Mouse (Mus musculus) intestine, embryonic 15.5 days (tissue): ENCODE results near the gene Polr2c. TPM values are rescaled to one million over a fixed set of nuclear protein-coding genes. Genes with fewer than 3 reads are reported as not detected.
A peak's percentile ranks its signal among the peaks of the same experiment; 100 is the strongest.
"Not testable (repeated sequence)": the region's sequence is repeated elsewhere in the genome, so short reads cannot be mapped to it uniquely, and the experiment has no call there.

Source experiments
- ATAC-seq: fragments of 200-750 bp; cut with Nextera tagmentation; 2 replicates; pipeline ENCODE4 v1.8.0; 2017; ENCODE audit warnings: moderate TSS enrichment, moderate library complexity
- H3K27ac ChIP-seq: fragments of 300-500 bp; sonication (generic); 2 replicates; pipeline ENCODE4 v1.5.1; 2015; ENCODE audit warnings: mild to moderate bottlenecking, inconsistent platforms
- H3K27me3 ChIP-seq: fragments of 300-500 bp; sonication (generic); replicated peaks from 2 replicates; pipeline ENCODE4 v1.6.1; 2015; ENCODE audit warnings: inconsistent platforms
- H3K36me3 ChIP-seq: fragments of 300-500 bp; sonication (generic); 2 replicates; pipeline ENCODE4 v1.6.1; 2015; ENCODE audit warnings: inconsistent platforms
- H3K4me1 ChIP-seq: fragments of 300-500 bp; sonication (generic); replicated peaks from 2 replicates; pipeline ENCODE4 v1.6.1; 2015; ENCODE audit warnings: inconsistent platforms
- H3K4me2 ChIP-seq: fragments of 300-500 bp; sonication (generic); replicated peaks from 2 replicates; pipeline ENCODE4 v1.6.1; 2015; ENCODE audit warnings: mild to moderate bottlenecking, inconsistent platforms
- H3K4me3 ChIP-seq: fragments of 300-500 bp; sonication (generic); replicated peaks from 2 replicates; pipeline ENCODE4 v1.5.1; 2015; ENCODE audit warnings: inconsistent platforms
- H3K9ac ChIP-seq: fragments of 300-500 bp; sonication (generic); 2 replicates; pipeline ENCODE4 v1.6.1; 2015; ENCODE audit warnings: inconsistent platforms
- H3K9me3 ChIP-seq: fragments of 300-500 bp; sonication (generic); 2 replicates; pipeline ENCODE4 v1.6.1; 2016; ENCODE audit warnings: inconsistent platforms
- WGBS: fragments of 180-500 bp; shearing (Covaris S2); methylation state at CpG from one replicate; pipeline ENCODE4 v1.1.7; 2015; 5-methylcytosine and 5-hydroxymethylcytosine counted together
- polyA plus RNA-seq: library from polyadenylated mRNA; unstranded; fragments of >200 nt; fragmentation: Nextera tagmentation; extraction: Ambion mirVana; gene quantifications from 2 replicates; pipeline ENCODE4 v1.2.1, GENCODE M21; 2015

Gene Polr2c
- polyA plus RNA-seq, 1 experiment from 2014 or later, result 126 TPM

DNA sequence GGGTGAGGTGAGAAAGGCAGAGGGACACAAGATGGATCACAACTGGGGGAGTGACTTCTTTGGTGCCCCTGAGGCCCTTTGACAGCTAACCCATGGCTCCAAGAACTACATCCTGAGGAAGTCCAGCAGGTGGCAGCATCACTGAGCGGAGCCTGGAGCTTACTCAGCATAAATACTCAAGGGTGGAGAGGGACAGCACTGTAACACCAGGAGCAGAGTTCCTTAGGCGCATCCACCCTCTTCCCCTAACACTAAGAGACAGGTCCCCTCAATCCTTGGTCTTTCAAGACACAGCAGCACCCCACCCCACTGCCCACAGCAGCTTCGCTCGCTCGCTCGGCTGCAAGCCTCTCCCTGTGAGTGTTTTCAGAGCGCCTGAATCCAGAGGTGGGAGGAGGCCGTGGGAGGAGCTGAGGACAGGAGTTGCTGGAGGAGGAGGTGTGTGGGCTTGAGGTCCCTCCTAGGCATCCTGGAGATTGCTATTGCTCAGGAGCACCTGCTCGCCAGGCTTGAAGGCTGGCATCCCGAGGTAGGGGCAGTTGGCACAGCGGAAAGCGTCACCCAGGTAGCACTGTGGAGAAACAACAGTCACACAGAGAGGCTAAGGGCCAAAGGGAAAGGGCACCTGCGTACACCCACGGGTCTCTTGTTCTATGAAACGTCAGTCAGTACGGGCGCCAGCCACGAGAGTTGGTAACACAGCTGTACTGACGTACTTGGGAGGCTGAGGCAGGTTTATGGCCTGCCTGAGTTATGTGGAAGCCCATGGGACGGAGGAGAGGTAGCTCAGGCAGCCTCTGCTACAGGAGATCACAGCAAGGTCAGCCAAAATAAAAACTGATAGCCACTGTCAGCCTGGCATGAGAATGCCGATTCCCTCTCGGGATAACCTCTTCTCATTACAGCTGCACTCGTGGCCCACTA, 34.4 kb upstream of the Polr2c start:
- Histone ChIP-seq H3K4me2 (no peak overlapping the region), H3K4me1 (no peaks in the 10 kb centered on the region), H3K27me3 (no peaks in the 10 kb centered on the region), H3K9me3 (no peaks in the 10 kb centered on the region), H3K36me3 (peaks cover 16% of the 10 kb centered on the region), H3K27ac (no peak overlapping the region), H3K9ac (no peak overlapping the region), H3K4me3 (no peak overlapping the region)
- 77% methylated on average over 23 of the region's 23 CpGs for WGBS
- ATAC-seq, result peak; percentile 66

DNA sequence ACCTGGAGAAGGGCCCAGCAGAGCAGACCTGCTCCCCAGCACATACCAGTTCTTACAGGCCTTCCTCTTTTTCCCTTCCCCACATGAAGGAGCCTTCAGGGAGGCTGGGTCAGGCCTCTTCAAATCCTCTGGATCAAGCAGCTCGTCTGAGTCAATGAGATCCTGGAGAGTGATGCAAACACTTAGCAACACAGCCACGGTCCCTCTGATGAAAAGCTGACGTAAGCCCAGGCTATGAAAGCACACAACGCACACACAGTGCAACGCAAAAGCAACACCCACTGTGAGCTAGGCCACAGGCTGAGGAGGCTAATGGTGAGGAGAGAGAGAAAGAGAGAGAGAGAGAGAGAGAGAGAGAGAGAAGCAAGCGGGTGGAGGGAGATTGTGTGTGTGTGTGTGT, 32.1 kb upstream of the Polr2c start:
- Histone ChIP-seq H3K4me2 (no peak overlapping the region), H3K4me1 (no peaks in the 10 kb centered on the region), H3K27ac (no peak overlapping the region), H3K4me3 (no peak overlapping the region), H3K9ac (no peak overlapping the region), H3K9me3 (no peaks in the 10 kb centered on the region), H3K36me3 (peaks cover 21% of the 10 kb centered on the region), H3K27me3 (no peaks in the 10 kb centered on the region)
- WGBS, result 86% methylated on average over 6 of the region's 6 CpGs
- ATAC-seq, result no peak

DNA sequence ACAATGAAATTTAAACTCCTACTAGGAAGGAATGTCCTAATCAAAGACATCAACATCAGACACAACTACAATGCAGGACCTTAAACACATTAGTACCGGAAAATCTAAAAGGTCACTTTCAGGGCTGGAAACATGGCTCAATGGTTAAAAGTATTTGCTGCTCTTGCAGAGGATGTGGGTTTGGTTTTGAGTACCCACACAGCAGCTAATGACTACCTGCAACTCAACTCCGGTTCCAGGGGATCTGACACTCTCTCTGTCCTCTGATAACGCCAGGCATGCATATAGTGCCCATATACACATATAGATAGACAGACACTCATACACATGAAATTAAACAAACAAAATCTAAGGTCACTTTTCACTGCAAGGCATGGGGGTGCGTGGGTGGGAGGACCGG, 31.0 kb upstream of the Polr2c start:
- no peak overlapping the region for H3K4me2 ChIP-seq
- ATAC-seq, result no peak
- H3K9me3 ChIP-seq, result no peaks in the 10 kb centered on the region
- H3K4me1 ChIP-seq, result no peaks in the 10 kb centered on the region
- peaks cover 27% of the 10 kb centered on the region for H3K36me3 ChIP-seq
- no peak overlapping the region for H3K27ac ChIP-seq
- H3K27me3 ChIP-seq, result no peaks in the 10 kb centered on the region
- WGBS, result 93% methylated on average over 5 of the region's 5 CpGs
- H3K9ac ChIP-seq, result no peak overlapping the region
- H3K4me3 ChIP-seq, result no peak overlapping the region

DNA sequence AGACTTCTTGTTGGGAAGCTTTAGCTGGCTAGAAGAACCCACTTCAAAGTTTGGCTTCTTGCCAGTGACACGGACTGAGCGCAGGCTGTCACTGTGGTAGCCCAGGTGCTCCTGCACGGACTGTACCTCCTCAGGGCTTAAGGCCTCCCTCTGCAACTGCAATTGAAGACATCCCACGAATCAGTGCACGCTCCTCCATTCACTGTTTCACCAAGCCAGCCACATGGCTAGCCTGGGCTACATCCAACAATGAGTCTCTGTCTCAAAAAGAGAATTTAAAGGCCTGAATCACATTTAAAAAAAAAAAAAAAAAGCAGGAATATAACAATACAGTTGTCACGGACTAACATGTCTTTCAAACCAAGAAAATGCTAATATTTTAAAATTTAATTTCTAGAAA, 29.0 kb upstream of the Polr2c start:
- H3K9me3 ChIP-seq, result no peaks in the 10 kb centered on the region
- ATAC-seq, result no peak
- no peak overlapping the region for H3K4me2 ChIP-seq
- 88% methylated on average over 6 of the region's 6 CpGs for WGBS
- no peak overlapping the region for H3K9ac ChIP-seq
- no peak overlapping the region for H3K4me3 ChIP-seq
- no peak overlapping the region for H3K27ac ChIP-seq
- peaks cover 22% of the 10 kb centered on the region for H3K36me3 ChIP-seq
- H3K4me1 ChIP-seq, result no peaks in the 10 kb centered on the region
- H3K27me3 ChIP-seq, result no peaks in the 10 kb centered on the region

DNA sequence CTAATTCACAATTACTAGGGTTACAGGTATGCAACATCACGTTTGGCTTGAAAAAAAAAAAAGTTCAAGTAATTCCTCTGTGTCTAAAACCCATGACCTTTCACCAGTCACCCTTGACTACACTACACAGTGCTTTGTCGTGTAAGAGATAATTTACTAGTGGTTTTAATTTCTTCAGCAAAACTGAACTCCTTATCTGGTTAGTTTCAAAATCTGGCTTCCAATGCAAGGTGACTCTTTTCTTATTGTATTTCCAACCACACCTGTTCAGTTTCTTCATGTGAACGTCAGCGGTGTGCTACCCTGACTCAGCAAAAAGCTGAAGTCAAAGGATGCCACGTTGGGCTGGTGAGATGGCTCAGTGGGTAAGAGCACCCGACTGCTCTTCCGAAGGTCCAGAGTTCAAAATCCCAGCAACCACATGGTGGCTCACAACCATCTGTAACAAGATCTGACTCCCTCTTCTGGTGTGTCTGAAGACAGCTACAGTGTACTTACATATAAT, 23.3 kb upstream of the Polr2c start:
- not testable (repeated sequence) for H3K9ac ChIP-seq, H3K4me2 ChIP-seq, H3K4me3 ChIP-seq, H3K27ac ChIP-seq, ATAC-seq, H3K9me3 ChIP-seq, H3K27me3 ChIP-seq
- 68% methylated on average over 7 of the region's 7 CpGs for WGBS
- H3K4me1 ChIP-seq, result peaks cover 12% of the 10 kb centered on the region
- H3K36me3 ChIP-seq, result peaks cover 15% of the 10 kb centered on the region

DNA sequence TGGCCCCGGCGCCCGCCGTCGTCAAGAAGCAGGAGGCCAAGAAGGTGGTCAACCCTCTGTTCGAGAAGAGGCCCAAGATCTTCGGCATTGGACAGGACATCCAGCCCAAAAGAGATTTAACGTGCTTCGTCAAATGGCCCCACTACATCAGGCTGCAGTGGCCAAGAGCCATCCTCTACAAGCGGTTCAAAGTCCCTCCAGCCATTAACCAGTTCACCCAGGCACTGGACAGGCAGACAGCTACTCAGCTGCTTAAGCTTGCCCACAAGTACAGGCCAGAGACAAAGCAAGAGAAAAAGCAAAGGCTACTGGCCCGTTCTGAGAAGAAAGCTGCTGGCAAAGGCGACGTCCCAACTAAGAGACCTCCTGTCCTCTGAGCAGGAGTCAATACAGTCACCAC, 21.5 kb upstream of the Polr2c start:
- not testable (repeated sequence) for H3K9me3 ChIP-seq, H3K9ac ChIP-seq, H3K27me3 ChIP-seq, H3K4me2 ChIP-seq, H3K27ac ChIP-seq, ATAC-seq, H3K4me3 ChIP-seq, H3K36me3 ChIP-seq
- 95% methylated on average over 13 of the region's 13 CpGs for WGBS
- peaks cover 12% of the 10 kb centered on the region for H3K4me1 ChIP-seq

DNA sequence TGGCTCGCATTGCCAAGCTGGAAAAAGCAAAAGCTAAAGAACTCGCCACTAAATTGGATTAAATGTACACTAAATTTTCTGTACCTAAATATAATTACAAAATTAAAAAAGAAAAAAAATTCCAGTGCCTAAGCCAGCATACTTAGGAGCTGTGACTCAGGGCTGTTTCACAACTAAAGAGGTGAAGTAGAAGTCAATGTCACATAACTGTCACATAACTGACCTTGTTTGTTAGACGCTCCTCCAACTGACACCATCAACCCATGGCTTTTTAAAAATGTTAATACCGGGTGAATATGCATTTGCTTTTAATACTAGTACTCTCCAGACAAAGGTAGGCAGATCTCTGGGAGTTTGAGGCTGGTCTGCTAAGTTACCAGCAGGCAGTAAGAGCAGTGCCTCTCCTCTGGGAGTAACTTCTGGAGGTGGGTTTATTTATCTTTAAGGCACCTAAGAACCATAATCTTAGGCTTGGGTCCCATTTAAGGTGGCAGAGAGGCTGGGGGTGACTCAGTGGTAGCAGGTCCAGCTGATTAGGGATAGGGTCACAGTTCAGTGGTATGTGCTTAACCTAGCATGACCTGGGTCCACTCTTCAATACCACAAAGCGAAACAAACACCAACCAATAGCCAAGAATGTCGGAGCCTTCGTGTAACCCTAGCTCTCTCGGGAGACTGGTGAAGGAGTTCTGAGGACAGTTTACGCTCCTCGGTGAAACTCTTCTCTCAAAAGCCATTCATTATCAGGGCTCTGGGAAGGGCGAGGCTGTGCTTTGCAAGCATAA, 20.6 kb upstream of the Polr2c start:
- Histone ChIP-seq H3K27me3 (no peaks in the 10 kb centered on the region), H3K4me1 (peaks cover 12% of the 10 kb centered on the region), H3K4me2 (peak overlapping the region; percentile 86), H3K27ac (no peak overlapping the region), H3K9me3 (no peaks in the 10 kb centered on the region), H3K4me3 (peak overlapping the region; percentile 98), H3K36me3 (peaks cover 1% of the 10 kb centered on the region; the same call in 1 of the 2 replicates), H3K9ac (peak overlapping the region; percentile 98; the same call in 1 of the 2 replicates)
- WGBS, result 62% methylated on average over 11 of the region's 11 CpGs
- no peak for ATAC-seq

DNA sequence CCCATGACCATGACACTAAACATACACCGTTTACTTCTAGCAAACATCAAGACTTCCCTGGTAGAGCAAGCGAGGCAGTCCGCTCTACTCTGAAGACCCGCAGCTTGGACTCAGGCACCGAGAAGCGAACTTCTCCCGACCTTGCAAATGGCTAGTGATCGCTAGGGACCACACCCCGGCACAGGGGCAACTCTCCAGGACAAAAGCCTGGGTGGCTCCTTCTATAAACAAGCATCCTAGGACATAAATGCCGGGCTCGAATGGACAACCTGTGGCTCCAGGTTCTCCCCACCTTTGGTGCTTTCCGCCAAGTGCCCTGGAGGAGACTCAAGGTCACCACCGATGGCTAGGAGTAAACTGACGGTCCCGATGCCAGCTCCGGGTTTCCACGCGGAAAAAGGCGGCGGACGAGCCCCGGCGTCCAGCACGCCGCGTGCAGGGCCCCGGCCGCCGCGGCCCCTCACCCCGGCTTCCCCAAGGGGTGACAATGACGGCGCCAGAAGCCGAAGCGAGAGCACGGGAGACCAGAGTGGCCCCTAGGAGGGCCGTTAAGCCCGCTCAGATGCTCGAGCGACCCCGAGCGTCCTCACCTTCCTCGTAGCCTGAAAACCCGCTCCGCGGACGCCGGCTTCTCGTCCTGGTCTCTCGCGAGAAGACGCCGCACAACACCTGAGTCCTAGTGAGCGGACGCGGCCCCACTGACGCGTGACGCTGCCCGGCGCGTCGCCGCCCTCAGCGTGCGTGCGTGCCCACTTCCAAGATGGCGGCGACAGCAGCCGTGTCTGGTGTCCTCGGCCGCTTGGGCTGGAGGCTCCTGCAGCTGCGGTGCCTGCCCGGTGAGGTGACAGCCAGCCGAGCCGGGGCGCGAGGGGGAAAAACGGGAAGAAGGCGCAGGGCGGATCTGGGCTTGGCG, 19.3 kb upstream of the Polr2c start, which contains the start of the genes Coq9 and Ciapin1:
Gene Coq9, plus strand, starts transcription at position 660 of the 913 bp plus-strand sequence.
Gene Ciapin1, minus strand, starts transcription at position 697 of the 913 bp plus-strand sequence.
- Histone ChIP-seq H3K9ac (peak within 1 kb of the TSS; percentile 98), H3K27ac (peak within 1 kb of the TSS; percentile 92), H3K36me3 (no peaks in the 10 kb centered on the region), H3K27me3 (no peaks in the 10 kb centered on the region), H3K9me3 (no peaks in the 10 kb centered on the region), H3K4me2 (peak within 1 kb of the TSS; percentile 86), H3K4me1 (peaks cover 12% of the 10 kb centered on the region), H3K4me3 (peak within 1 kb of the TSS; percentile 98)
- WGBS, result under 1% methylated on average over 82 of the region's 82 CpGs
- ATAC-seq, result peak; percentile 98

DNA sequence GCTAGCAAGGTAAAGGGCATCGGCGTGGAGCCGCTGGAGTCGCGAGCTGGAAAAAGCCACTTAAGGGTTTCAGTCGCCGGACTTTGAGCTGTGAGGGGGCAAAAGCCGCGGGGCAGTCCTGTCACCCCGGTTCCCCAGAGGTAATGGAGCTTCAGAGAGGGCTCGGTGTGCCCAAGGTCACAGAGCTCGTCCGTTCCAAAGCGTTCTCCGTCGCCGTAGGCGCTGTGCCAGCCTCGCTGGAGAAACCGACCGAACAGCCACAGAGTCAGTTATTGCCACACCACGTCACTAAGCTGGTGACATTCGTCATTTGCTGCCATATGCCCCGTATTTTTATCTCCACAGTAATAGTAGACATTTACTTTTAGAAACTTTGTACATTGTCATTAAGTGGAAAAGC, 18.6 kb upstream of the Polr2c start:
- Histone ChIP-seq H3K36me3 (no peaks in the 10 kb centered on the region), H3K27me3 (no peaks in the 10 kb centered on the region), H3K4me3 (peak overlapping the region; percentile 98), H3K9me3 (no peaks in the 10 kb centered on the region), H3K4me2 (peak overlapping the region; percentile 56), H3K4me1 (peaks cover 12% of the 10 kb centered on the region), H3K27ac (peak overlapping the region; percentile 92), H3K9ac (peak overlapping the region; percentile 98)
- under 1% methylated on average over 24 of the region's 24 CpGs for WGBS
- peak; percentile 73 for ATAC-seq

DNA sequence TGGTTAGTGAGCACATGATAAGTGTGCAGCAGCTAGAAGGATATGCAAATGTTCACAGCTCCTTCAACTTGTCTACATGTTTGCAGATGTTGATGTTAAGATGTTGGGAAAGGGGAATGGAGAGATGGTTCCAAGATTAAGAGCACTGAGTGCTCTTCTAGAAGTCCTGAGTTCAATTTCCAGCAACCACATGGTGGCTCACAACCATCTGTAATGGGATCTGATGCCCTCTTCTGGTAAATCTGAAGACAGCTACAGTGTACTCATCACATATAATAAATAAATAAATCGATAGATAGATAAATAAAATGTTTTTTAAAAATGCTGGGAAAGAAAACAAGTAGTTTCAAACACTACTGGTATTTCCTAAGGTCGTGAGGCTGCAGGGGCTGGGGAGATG, 16.1 kb upstream of the Polr2c start:
- no peak overlapping the region for H3K27ac ChIP-seq
- peaks cover 12% of the 10 kb centered on the region for H3K4me1 ChIP-seq
- 45% methylated on average over 2 of the region's 2 CpGs for WGBS
- no peaks in the 10 kb centered on the region for H3K9me3 ChIP-seq
- ATAC-seq, result no peak
- H3K27me3 ChIP-seq, result no peaks in the 10 kb centered on the region
- no peak overlapping the region for H3K4me2 ChIP-seq
- H3K4me3 ChIP-seq, result no peak overlapping the region
- H3K9ac ChIP-seq, result no peak overlapping the region
- peaks cover 8% of the 10 kb centered on the region; the same call in 1 of the 2 replicates for H3K36me3 ChIP-seq

DNA sequence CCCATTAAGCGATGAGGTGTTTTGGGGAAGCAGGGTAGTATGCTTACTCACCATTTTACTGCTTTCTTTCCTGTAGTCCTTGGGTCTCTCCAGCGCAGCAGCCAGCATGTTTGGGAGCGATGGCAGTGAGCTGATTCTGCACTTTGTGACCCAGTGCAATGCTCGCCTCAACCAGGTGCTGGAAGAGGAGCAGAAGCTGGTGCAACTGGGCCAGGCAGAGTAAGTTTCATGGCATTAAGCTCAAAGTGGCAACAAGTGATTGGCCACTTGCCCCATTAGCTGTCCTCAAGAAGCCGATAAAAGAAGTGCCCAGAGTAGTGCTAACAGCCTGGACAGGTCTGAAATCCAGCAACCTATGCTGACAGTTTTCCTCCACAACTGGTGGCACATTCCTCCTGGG, 7.2 kb upstream of the Polr2c start:
- Histone ChIP-seq H3K27me3 (no peaks in the 10 kb centered on the region), H3K9ac (no peak overlapping the region), H3K9me3 (no peaks in the 10 kb centered on the region), H3K27ac (no peak overlapping the region), H3K36me3 (peaks cover 40% of the 10 kb centered on the region; the same call in 1 of the 2 replicates), H3K4me1 (no peaks in the 10 kb centered on the region), H3K4me3 (no peak overlapping the region), H3K4me2 (no peak overlapping the region)
- 92% methylated on average over 5 of the region's 5 CpGs for WGBS
- ATAC-seq, result no peak
